Mouse (Mus musculus): ENCODE measurements around the gene Sptbn2.
"Not testable (repeated sequence)": the region's sequence is repeated elsewhere in the genome, so short reads cannot be mapped to it uniquely, and the experiment has no call there.

Gene Sptbn2

GRCm38 (mm10) chr19:4729186-4729585 is 18.2 kb downstream of the Sptbn2 start:
- no peak for DNase-seq (ENCODE audit: low spot score in 2 of 2)

- no peak for DNase-seq (ENCODE audit: low spot score in 2 of 2)
These were observed 22.1 kb downstream of the Sptbn2 start for GRCm38 (mm10) chr19:4733052-4733451.

GRCm38 (mm10) chr19:4737866-4738265 is 26.9 kb downstream of the Sptbn2 start:
- no peak for DNase-seq (ENCODE audit: low spot score in 2 of 2)

GRCm38 (mm10) chr19:4739053-4739452 is 28.1 kb downstream of the Sptbn2 start:
- DNase-seq (ENCODE audit: low spot score in 2 of 2) = no peak

- DNase-seq (ENCODE audit: low spot score in 2 of 2) = no peak
These were observed 28.8 kb downstream of the Sptbn2 start for GRCm38 (mm10) chr19:4739762-4740161.

GRCm38 (mm10) chr19:4741482-4741881 is 30.5 kb downstream of the Sptbn2 start:
- DNase-seq (ENCODE audit: low spot score in 2 of 2) = no peak

- no peak for DNase-seq (ENCODE audit: low spot score in 2 of 2)
These were observed 31.3 kb downstream of the Sptbn2 start for GRCm38 (mm10) chr19:4742229-4742628.

- DNase-seq (ENCODE audit: low spot score in 2 of 2) = no peak
These were observed 32.6 kb downstream of the Sptbn2 start for GRCm38 (mm10) chr19:4743524-4743923.

GRCm38 (mm10) chr19:4744026-4744425 is 33.1 kb downstream of the Sptbn2 start:
- no peak for DNase-seq (ENCODE audit: low spot score in 2 of 2)

GRCm38 (mm10) chr19:4745057-4745456 is 34.1 kb downstream of the Sptbn2 start:
- DNase-seq (ENCODE audit: low spot score in 2 of 2) = no peak

- no peak for DNase-seq (ENCODE audit: low spot score in 2 of 2)
These were observed 34.7 kb downstream of the Sptbn2 start for GRCm38 (mm10) chr19:4745681-4746080.

- no peak for DNase-seq (ENCODE audit: low spot score in 2 of 2)
These were observed 35.6 kb downstream of the Sptbn2 start for GRCm38 (mm10) chr19:4746611-4747010.

GRCm38 (mm10) chr19:4747631-4748312 is 36.8 kb downstream of the Sptbn2 start:
- no peak for DNase-seq (ENCODE audit: low spot score in 2 of 2)

GRCm38 (mm10) chr19:4748493-4748892 is 37.5 kb downstream of the Sptbn2 start:
- no peak for DNase-seq (ENCODE audit: low spot score in 2 of 2)

GRCm38 (mm10) chr19:4749975-4750374 is 39.0 kb downstream of the Sptbn2 start:
- no peak for DNase-seq (ENCODE audit: low spot score in 2 of 2)

GRCm38 (mm10) chr19:4755565-4756192 is 44.7 kb downstream of the Sptbn2 start:
- peak; percentile 87 to 92 for DNase-seq (ENCODE audit: low spot score in 2 of 2)

- peak; percentile 95 to 98 for DNase-seq (ENCODE audit: low spot score in 2 of 2)
These were observed 45.4 kb downstream of the Sptbn2 start, which contains the start of gene Rbm4b for GRCm38 (mm10) chr19:4756193-4756911. TSS of gene Rbm4b (plus strand) at chr19:4756497.

- no peak for DNase-seq (ENCODE audit: low spot score in 2 of 2)
These were observed 46.0 kb downstream of the Sptbn2 start for GRCm38 (mm10) chr19:4756921-4757320.

- DNase-seq (ENCODE audit: low spot score in 2 of 2) = not testable (repeated sequence)
These were observed 49.6 kb downstream of the Sptbn2 start for GRCm38 (mm10) chr19:4760544-4760943.

- no peak for DNase-seq (ENCODE audit: low spot score in 2 of 2)
These were observed 51.9 kb downstream of the Sptbn2 start for GRCm38 (mm10) chr19:4762876-4763275.

GRCm38 (mm10) chr19:4767507-4768148 is 56.7 kb downstream of the Sptbn2 start:
- no peak for DNase-seq (ENCODE audit: low spot score in 2 of 2)

GRCm38 (mm10) chr19:4772785-4773184 is 61.8 kb downstream of the Sptbn2 start:
- DNase-seq (ENCODE audit: low spot score in 2 of 2) = no peak
